Mouse (Mus musculus) gastrocnemius, adult 2 months (tissue): Measurements from ENCODE around the gene Cyp2c23. TPM values are rescaled to one million over a fixed set of nuclear protein-coding genes. Genes with fewer than 3 reads are reported as not detected.
A peak's percentile ranks its signal among the peaks of the same experiment; 100 is the strongest.

Experiments used
- DNase-seq: peaks from one replicate; pipeline ENCODE4 v3.0.0; 2022
- H3K27ac ChIP-seq: fragments of 200-600 bp; 2 replicates; pipeline ENCODE4 v1.8.1; 2022; ENCODE audit warnings: mild to moderate bottlenecking
- H3K4me3 ChIP-seq: fragments of 200-600 bp; 2 replicates; pipeline ENCODE4 v1.8.1; 2022; ENCODE audit warnings: mild to moderate bottlenecking, moderate library complexity
- CTCF ChIP-seq: fragments of 200-600 bp; IDR thresholded peaks from 2 replicates; pipeline ENCODE4 v1.8.1; 2022; ENCODE audit warnings: antibody characterized with exemption, mild to moderate bottlenecking, moderate library complexity
- intact Hi-C: fragments of 180-260 bp; cut with DNase I; formaldehyde crosslinking; loops from one replicate; pipeline ENCODE4 v1.15.1; 2025
- total RNA-seq, 2 experiments: library from RNA; stranded (reverse); gene quantifications; 2 replicates each; pipeline ENCODE4 v1.2.3; 2021

The Cyp2c23 gene
- total RNA-seq, 2 experiments from 2014 or later: not detected

- H3K4me3 ChIP-seq: no peak overlapping the region
- TF ChIP-seq CTCF: no peak
- no peak for DNase-seq
- intact Hi-C loops: no loop called here
- H3K27ac ChIP-seq: no peak overlapping the region
These were observed 21.4 kb upstream of the Cyp2c23 start for GRCm38 (mm10) chr19:44050388-44050787.

DNA sequence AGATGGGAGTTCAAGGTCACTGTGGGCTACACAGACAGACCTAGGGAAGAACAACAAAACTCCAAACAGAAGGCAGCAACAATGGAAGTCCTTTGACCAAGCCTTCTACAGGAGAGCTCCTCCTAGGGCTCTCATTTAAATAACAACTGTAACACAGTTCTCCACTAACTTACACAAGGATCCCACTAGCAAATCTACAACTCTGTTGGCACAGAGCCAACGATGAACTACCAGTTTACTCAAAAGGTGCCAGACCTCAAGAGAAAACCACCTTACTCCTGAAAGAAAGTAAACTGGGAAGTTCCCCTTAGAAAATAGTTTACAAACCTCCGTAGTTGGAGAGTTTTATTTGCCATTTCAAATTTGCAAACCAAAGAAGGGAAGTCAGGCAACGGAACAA, 20.3 kb upstream of the Cyp2c23 start:
- no peak for TF ChIP-seq CTCF
- Histone ChIP-seq H3K4me3 (no peak overlapping the region), H3K27ac (no peak overlapping the region)
- DNase-seq: no peak
- intact Hi-C loops: no loop called here

GRCm38 (mm10) chr19:44045847-44046246, 16.8 kb upstream of the Cyp2c23 start:
- DNase-seq: no peak
- Histone ChIP-seq H3K4me3 (no peak overlapping the region), H3K27ac (no peak overlapping the region)
- intact Hi-C loops: no loop called here
- no peak for TF ChIP-seq CTCF

DNA sequence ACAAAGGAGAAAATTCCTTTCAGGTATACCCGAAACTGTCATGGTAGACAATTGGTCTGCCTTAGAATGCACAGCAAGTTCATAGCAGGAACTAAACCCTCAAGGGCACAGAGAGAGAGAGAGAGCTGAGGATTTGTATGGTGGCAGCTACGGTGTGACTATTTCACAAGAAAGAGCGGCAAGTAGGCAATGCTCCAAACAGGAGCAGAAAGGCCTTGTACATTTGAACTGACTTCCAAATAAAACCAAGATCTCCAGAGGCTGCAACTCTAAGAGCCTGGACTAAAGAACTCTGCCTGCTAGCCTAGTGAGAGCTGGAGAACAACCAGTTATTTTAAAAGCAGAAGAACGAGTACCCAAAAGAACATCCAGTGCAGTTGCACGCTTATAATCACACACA, 13.1 kb upstream of the Cyp2c23 start:
- no peak overlapping the region for H3K27ac ChIP-seq
- no peak overlapping the region for H3K4me3 ChIP-seq
- no peak for DNase-seq
- no peak for TF ChIP-seq CTCF
- intact Hi-C loops: no loop called here

DNA sequence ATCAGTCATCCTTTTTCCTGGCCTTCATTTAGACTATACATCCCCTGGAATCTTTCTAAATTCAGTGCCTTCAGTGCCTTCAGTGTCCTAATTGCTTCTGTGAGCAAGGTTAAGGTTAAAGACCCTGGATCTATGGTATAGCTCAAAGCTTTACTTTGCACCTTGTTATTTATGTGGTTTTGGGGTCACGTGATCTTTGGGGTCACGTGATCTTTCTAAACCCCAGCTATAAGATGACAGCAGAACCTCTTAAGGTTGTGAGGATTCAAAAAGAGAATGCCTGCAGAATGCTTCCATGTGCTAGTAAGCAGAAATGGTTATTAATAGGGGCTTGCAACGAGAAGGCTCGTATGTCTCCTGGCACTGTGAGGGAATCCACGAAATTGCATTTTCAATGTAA, 4.4 kb upstream of the Cyp2c23 start:
- Histone ChIP-seq H3K4me3 (no peak overlapping the region), H3K27ac (no peak overlapping the region)
- intact Hi-C loops: no loop called here
- TF ChIP-seq CTCF: no peak
- DNase-seq: no peak

- intact Hi-C loops: no loop called here
- Histone ChIP-seq H3K27ac (no peak overlapping the region), H3K4me3 (no peak overlapping the region)
- TF ChIP-seq CTCF: no peak
- DNase-seq: no peak
These were observed 3.2 kb upstream of the Cyp2c23 start for GRCm38 (mm10) chr19:44032046-44032744.

DNA sequence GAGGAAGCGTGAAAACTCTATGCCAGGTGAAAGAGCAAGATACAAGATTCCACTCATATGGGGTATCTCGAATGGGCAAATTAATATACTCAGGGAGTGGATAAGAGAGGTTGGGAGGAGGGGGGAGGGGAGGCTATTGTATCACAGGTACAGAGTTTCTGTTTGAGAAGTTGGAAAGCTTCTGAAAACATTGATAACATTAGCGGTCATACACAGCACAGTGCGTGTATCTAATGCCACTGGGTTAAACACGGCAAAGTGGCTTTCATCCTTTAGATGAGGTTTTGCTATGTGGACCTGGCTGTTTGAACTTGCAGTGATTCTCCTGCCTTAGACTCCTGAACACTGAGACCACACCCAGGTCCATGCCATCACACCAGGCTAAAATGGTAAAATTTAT, 1.0 kb upstream of the Cyp2c23 start:
- intact Hi-C loops: no loop called here
- TF ChIP-seq CTCF: no peak
- DNase-seq: no peak
- H3K4me3 ChIP-seq: no peak overlapping the region
- H3K27ac ChIP-seq: no peak overlapping the region

DNA sequence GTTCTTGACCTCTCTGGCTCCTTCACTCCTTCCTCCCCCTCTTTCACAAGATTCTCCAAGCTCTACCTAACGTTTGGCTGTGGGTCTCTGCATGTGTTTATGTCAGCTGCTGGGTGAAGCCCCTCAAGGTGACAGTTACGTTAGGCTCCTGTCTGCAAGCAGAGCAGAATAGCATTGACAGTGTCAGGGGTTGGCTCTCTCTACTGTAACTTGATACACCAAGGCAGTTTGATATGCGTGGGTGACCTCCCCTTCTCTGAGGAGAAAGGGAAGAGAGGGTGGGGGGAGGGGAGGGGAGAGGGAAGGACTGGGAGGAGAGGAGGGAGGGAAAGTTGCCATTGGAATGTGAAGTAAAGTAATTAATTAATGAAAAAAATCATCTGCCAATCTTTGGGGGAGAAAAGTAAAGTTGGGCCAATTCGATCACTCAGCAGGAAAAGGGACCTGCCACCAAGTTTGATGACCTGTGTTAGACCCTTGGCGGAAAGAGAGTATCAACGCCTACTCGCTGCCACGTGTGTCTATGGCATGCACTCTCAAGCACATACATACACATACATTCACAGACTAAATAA, 2.0 kb downstream of the Cyp2c23 start:
- intact Hi-C loops: no loop called here
- TF ChIP-seq CTCF: no peak
- no peak for DNase-seq
- Histone ChIP-seq H3K27ac (no peak overlapping the region), H3K4me3 (no peak overlapping the region)

- TF ChIP-seq CTCF: no peak
- intact Hi-C loops: no loop called here
- Histone ChIP-seq H3K4me3 (no peak overlapping the region), H3K27ac (no peak overlapping the region)
- DNase-seq: no peak
These were observed 4.0 kb downstream of the Cyp2c23 start for GRCm38 (mm10) chr19:44024921-44025585.

DNA sequence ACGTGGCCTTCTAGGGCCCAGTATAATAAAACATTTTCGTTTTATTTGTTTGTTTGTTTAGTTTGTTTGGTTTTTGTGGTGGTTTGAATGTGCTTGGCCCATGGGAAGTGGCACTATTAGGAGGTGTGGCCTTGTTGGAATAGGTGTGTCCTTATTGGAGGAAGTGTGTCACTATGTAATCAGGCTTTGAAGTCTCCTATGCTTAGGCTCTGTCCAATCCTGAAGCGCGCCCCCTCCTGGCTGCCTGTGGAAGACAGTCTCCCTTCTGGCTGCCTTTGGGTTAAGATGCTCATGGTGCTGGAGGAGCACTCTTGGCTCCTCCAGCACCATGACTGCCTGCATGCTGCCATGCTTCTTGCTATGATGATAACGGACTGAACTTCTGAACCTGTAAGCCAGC, 5.9 kb downstream of the Cyp2c23 start:
- intact Hi-C loops: no loop called here
- no peak overlapping the region for H3K4me3 ChIP-seq
- no peak overlapping the region for H3K27ac ChIP-seq
- TF ChIP-seq CTCF: no peak; the same call in 1 of the 2 replicates
- no peak for DNase-seq

DNA sequence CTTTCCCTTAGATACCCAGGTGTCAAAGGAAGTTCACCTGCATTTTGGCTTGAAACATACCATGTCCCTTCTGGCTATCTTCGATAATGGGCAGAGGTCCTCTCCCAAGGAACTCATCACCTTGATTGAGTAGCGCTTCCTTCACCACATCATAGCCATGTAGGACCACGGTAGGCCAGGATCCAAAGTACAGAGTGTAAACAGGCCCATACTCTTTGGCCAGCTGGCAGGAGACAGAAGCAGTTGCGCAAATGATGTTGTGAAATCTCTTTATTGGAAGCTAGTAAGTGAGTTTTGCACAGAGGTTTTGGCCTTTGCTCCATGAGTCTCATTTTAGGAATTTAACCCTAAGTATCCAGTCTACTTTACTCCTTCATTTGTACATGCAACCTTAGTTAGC, 7.5 kb downstream of the Cyp2c23 start:
- DNase-seq: peak; percentile 77
- Histone ChIP-seq H3K27ac (peak overlapping the region; percentile 31; the same call in 1 of the 2 replicates), H3K4me3 (no peak overlapping the region)
- intact Hi-C loops: no loop called here
- TF ChIP-seq CTCF: no peak

- intact Hi-C loops: no loop called here
- no peak overlapping the region; the same call in 1 of the 2 replicates for H3K27ac ChIP-seq
These were observed 9.3 kb downstream of the Cyp2c23 start for GRCm38 (mm10) chr19:44019739-44020138.

DNA sequence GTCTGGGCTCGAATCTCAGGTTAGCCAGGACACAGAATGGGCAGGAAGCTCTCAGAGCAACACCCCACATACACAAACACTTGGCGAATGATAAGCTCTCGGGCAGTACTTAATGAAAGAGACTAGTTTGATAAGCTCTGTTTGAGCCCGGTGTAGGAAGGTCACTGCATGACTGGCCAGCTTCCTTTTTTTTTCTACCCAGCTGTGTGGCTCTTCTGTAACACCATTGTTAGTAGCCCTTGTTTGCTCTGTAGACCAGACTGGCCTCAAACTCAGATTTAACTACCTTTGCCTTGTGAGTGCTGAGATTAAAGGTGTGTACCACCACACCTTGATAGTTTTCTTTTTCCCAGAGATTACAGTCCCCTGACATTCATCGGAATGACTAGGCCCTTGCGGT, 15.1 kb downstream of the Cyp2c23 start:
- no peak for TF ChIP-seq CTCF
- intact Hi-C loops: no loop called here
- Histone ChIP-seq H3K27ac (no peak overlapping the region), H3K4me3 (no peak overlapping the region)
- no peak for DNase-seq

More at GRCm38 (mm10) chr19:44019739-44020138, 9.3 kb downstream of the Cyp2c23 start:
- H3K4me3 ChIP-seq: no peak overlapping the region
- no peak for TF ChIP-seq CTCF
- DNase-seq: no peak
